Mouse (Mus musculus) R1 (cell line): ENCODE data around the gene Pcdh18.

ENCODE experiments used
- DNase-seq: peaks from one replicate; pipeline ENCODE4 v3.0.0-alpha.2; 2018; ENCODE audit warnings: low read depth, low spot score

Gene Pcdh18

GRCm38 (mm10) chr3:49756870-49757625 lies at the start of gene Pcdh18:
TSS of gene Pcdh18 (minus strand) at chr3:49757325.
- DNase-seq: peak; percentile 62

- DNase-seq: no peak
Observed at GRCm38 (mm10) chr3:49806823-49807222, 49.7 kb upstream of the Pcdh18 start.

- DNase-seq: no peak
Observed at GRCm38 (mm10) chr3:49805511-49805910, 48.4 kb upstream of the Pcdh18 start.

GRCm38 (mm10) chr3:49788296-49788695 lies 31.2 kb upstream of the Pcdh18 start:
- DNase-seq: no peak

GRCm38 (mm10) chr3:49787719-49788118 lies 30.6 kb upstream of the Pcdh18 start:
- DNase-seq: no peak

- DNase-seq: peak; percentile 47
Observed at GRCm38 (mm10) chr3:49768992-49769738, 12.0 kb upstream of the Pcdh18 start.

GRCm38 (mm10) chr3:49762711-49763110 lies 5.6 kb upstream of the Pcdh18 start:
- no peak for DNase-seq

GRCm38 (mm10) chr3:49761971-49762370 lies 4.8 kb upstream of the Pcdh18 start:
- no peak for DNase-seq

GRCm38 (mm10) chr3:49757626-49758019 lies 498 bp upstream of the Pcdh18 start:
- DNase-seq: no peak

GRCm38 (mm10) chr3:49755986-49756845 lies 909 bp downstream of the Pcdh18 start:
- peak; percentile 13 for DNase-seq

GRCm38 (mm10) chr3:49752766-49753165 lies 4.4 kb downstream of the Pcdh18 start:
- no peak for DNase-seq

- peak; percentile 5 for DNase-seq
Observed at GRCm38 (mm10) chr3:49749491-49750284, 7.4 kb downstream of the Pcdh18 start.

GRCm38 (mm10) chr3:49748054-49748453 lies 9.1 kb downstream of the Pcdh18 start:
- DNase-seq: no peak

- no peak for DNase-seq
Observed at GRCm38 (mm10) chr3:49739061-49739460, 18.1 kb downstream of the Pcdh18 start.

GRCm38 (mm10) chr3:49738531-49738930 lies 18.6 kb downstream of the Pcdh18 start:
- no peak for DNase-seq

- DNase-seq: peak; percentile 3
Observed at GRCm38 (mm10) chr3:49706503-49706902, 50.6 kb downstream of the Pcdh18 start.

- peak; percentile 32 for DNase-seq
Observed at GRCm38 (mm10) chr3:49699951-49700350, 57.2 kb downstream of the Pcdh18 start.
